Mouse (Mus musculus) kidney, postnatal 0 days (tissue): Measurements from ENCODE around the gene Klhl8. TPM values are rescaled to one million over a fixed set of nuclear protein-coding genes. Genes with fewer than 3 reads are reported as not detected.

Experiments
- ATAC-seq: fragments of 200-750 bp; cut with Nextera tagmentation; replicated peaks from 2 replicates; pipeline ENCODE4 v1.8.0; 2017; ENCODE audit warnings: low read depth, moderate number of reproducible peaks, moderate TSS enrichment, moderate library complexity; ENCODE audit not compliant: low FRiP score
- DNase-seq: peaks from one replicate; pipeline ENCODE4 v3.0.0-alpha.2; 2016; ENCODE audit warnings: low spot score
- H3K27ac ChIP-seq: fragments of 300-500 bp; sonication (generic); 2 replicates; pipeline ENCODE4 v1.5.1; 2014; ENCODE audit warnings: mild to moderate bottlenecking
- H3K27me3 ChIP-seq: fragments of 300-500 bp; sonication (generic); 2 replicates; pipeline ENCODE4 v1.6.1; 2014; ENCODE audit warnings: low read length, mixed read lengths; ENCODE audit not compliant: insufficient read depth
- H3K36me3 ChIP-seq: fragments of 300-500 bp; sonication (generic); 2 replicates; pipeline ENCODE4 v1.6.1; 2014; ENCODE audit warnings: low read length, mixed read lengths; ENCODE audit not compliant: insufficient read depth
- H3K4me1 ChIP-seq: fragments of 300-500 bp; sonication (generic); replicated peaks from 2 replicates; pipeline ENCODE4 v1.6.1; 2014; ENCODE audit warnings: antibody characterized with exemption, low read length, mixed read lengths; ENCODE audit not compliant: insufficient read depth
- H3K4me2 ChIP-seq: fragments of 300-500 bp; sonication (generic); 2 replicates; pipeline ENCODE4 v1.6.1; 2014; ENCODE audit warnings: mild to moderate bottlenecking, low read length, moderate library complexity, mixed read lengths
- H3K4me3 ChIP-seq: fragments of 300-500 bp; sonication (generic); replicated peaks from 2 replicates; pipeline ENCODE4 v1.5.1; 2014; ENCODE audit warnings: low read depth, low read length
- H3K9ac ChIP-seq: fragments of 300-500 bp; sonication (generic); 2 replicates; pipeline ENCODE4 v1.6.1; 2014; ENCODE audit warnings: low read depth, low read length
- H3K9me3 ChIP-seq: fragments of 300-500 bp; sonication (generic); replicated peaks from 2 replicates; pipeline ENCODE4 v1.6.1; 2016; ENCODE audit warnings: low read length, inconsistent platforms, mixed read lengths
- CTCF ChIP-seq: IDR thresholded peaks from 2 replicates; pipeline ENCODE4 v1.5.1; 2016; ENCODE audit warnings: antibody characterized with exemption, low read depth, mild to moderate bottlenecking, moderate library complexity
- WGBS: fragments of 180-500 bp; shearing (Covaris S2); extraction: QIAGEN DNeasy Blood & Tissue Kit; methylation state at CpG from one replicate; pipeline ENCODE4 v1.1.7; 2014; 5-methylcytosine and 5-hydroxymethylcytosine counted together
- polyA plus RNA-seq: library from polyadenylated mRNA; unstranded; fragments of >200 nt; fragmentation: Nextera tagmentation; extraction: Ambion mirVana; gene quantifications from 2 replicates; pipeline ENCODE4 v1.2.1, GENCODE M21; 2015

The Klhl8 gene
- polyA plus RNA-seq, 1 experiment from 2014 or later = 11.4 TPM

DNA sequence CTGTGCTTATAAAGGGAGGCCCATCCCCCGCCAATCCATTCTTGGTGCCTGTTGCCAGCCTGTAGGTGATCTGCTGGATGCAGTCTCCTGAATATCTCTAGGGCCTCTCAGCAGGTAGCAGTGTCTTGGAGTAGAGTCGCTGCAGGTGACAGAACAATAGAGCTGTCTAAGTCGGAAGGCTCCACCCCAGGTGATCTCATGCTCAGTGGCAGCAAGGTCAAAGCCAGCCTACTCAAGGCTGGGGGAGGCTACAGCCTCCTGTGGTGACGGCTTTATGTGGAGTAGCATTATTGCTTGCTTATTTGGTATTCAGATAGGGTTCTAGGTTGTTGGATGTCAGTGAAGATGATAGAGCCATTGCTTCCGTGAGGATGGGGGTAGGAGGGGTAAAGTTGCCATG, 97.8 kb downstream of the Klhl8 start:
- no peak overlapping the region for H3K4me2 ChIP-seq
- no peaks in the 10 kb centered on the region for H3K9me3 ChIP-seq
- no peak overlapping the region for H3K4me3 ChIP-seq
- DNase-seq (no peak), ATAC-seq (no peak)
- no peak overlapping the region for H3K9ac ChIP-seq
- TF ChIP-seq CTCF = no peak
- no peaks in the 10 kb centered on the region for H3K27me3 ChIP-seq
- H3K27ac ChIP-seq = no peak overlapping the region
- H3K36me3 ChIP-seq = 0 out of 2 replicates have a peak, but pooled peaks cover 5% of the 10 kb centered on the region
- H3K4me1 ChIP-seq = peaks cover 3% of the 10 kb centered on the region; the same call in 1 of the 2 replicates
- 84% methylated on average over 5 of the region's 5 CpGs for WGBS

Other genes starting within 250 kb of the Klhl8 start
- 12.3 and 14.3 TPM in 2 replicates for gene Aff1, start 218.9 kb downstream of the Klhl8 start, polyA plus RNA-seq
- 0.13 and 0.24 TPM in 2 replicates for gene Hsd17b13, start 66.2 kb upstream of the Klhl8 start, polyA plus RNA-seq
- 12.3 and 12.4 TPM in 2 replicates for gene Hsd17b11, start 110.7 kb upstream of the Klhl8 start, polyA plus RNA-seq
- 63.1 and 65.1 TPM in 2 replicates for gene Nudt9, start 135.0 kb upstream of the Klhl8 start, polyA plus RNA-seq
- gene Gm17660, start 166.3 kb upstream of the Klhl8 start, polyA plus RNA-seq = not detected in 2 replicates
- 67.2 and 77.5 TPM in 2 replicates for gene Sparcl1, start 202.5 kb upstream of the Klhl8 start, polyA plus RNA-seq